Mouse (Mus musculus) erythroblast, embryonic 14.5 days (primary cell): ENCODE measurements around the gene Tuft1. TPM values are rescaled to one million over a fixed set of nuclear protein-coding genes. Genes with fewer than 3 reads are reported as not detected.
"Not testable (repeated sequence)": the region's sequence is repeated elsewhere in the genome, so short reads cannot be mapped to it uniquely, and the experiment has no call there.

ENCODE experiments used
- H3K27me3 ChIP-seq: 2 replicates; pipeline ENCODE4 v1.6.1; 2012; ENCODE audit warnings: inconsistent platforms; ENCODE audit not compliant: control insufficient read depth
- H3K36me3 ChIP-seq: 2 replicates; pipeline ENCODE4 v1.6.1; 2012; ENCODE audit warnings: mild to moderate bottlenecking, inconsistent platforms; ENCODE audit not compliant: control insufficient read depth
- H3K4me1 ChIP-seq: 2 replicates; pipeline ENCODE4 v1.6.1; 2012; ENCODE audit warnings: inconsistent platforms; ENCODE audit not compliant: control insufficient read depth
- H3K4me3 ChIP-seq: replicated peaks from 2 replicates; pipeline ENCODE3; 2012; ENCODE audit warnings: moderate library complexity, mild to moderate bottlenecking, inconsistent platforms
- H3K9me3 ChIP-seq: 2 replicates; pipeline ENCODE4 v1.6.1; 2012; ENCODE audit warnings: low read length, inconsistent platforms, mixed read lengths; ENCODE audit not compliant: control insufficient read depth
- GATA1 ChIP-seq: IDR thresholded peaks from 2 replicates; pipeline ENCODE4 v1.6.1; 2012; ENCODE audit warnings: low read length, inconsistent platforms, mixed read lengths
- TAL1 ChIP-seq: IDR thresholded peaks from 3 replicates; pipeline ENCODE4 v1.6.1; 2012; ENCODE audit warnings: low read length, inconsistent platforms, mixed read lengths
- polyA plus RNA-seq: library from polyadenylated mRNA; stranded (reverse); fragments of >175 nt; gene quantifications from 2 replicates; pipeline ENCODE4 v1.2.3, GENCODE M21; 2012

Tuft1 gene
- 0.30 and 0.68 TPM in 2 replicates for polyA plus RNA-seq

GRCm38 (mm10) chr3:94658740-94659095 is at the start of gene Tuft1:
TSS of gene Tuft1 (minus strand) at chr3:94658872.
- not testable (repeated sequence) for H3K36me3 ChIP-seq, H3K27me3 ChIP-seq, H3K9me3 ChIP-seq
- H3K4me1 ChIP-seq, result peaks cover 26% of the 10 kb centered on the region
- H3K4me3 ChIP-seq, result peak within 1 kb of the TSS; percentile 66

- not testable (repeated sequence) for H3K9me3 ChIP-seq, H3K36me3 ChIP-seq, H3K27me3 ChIP-seq, H3K4me3 ChIP-seq
- peaks cover 29% of the 10 kb centered on the region for H3K4me1 ChIP-seq
These were observed 44.7 kb upstream of the Tuft1 start for GRCm38 (mm10) chr3:94703364-94703763.

GRCm38 (mm10) chr3:94702856-94703255 is 44.2 kb upstream of the Tuft1 start:
- Histone ChIP-seq H3K4me3 (peak overlapping the region; percentile 40), H3K4me1 (peaks cover 29% of the 10 kb centered on the region), H3K36me3 (no peaks in the 10 kb centered on the region), H3K9me3 (no peaks in the 10 kb centered on the region), H3K27me3 (no peaks in the 10 kb centered on the region)
- TF ChIP-seq TAL1 (no peak), GATA1 (no peak)

- not testable (repeated sequence) for H3K36me3 ChIP-seq
- TF ChIP-seq TAL1 (peak; percentile 80), GATA1 (peak; percentile 68)
- H3K4me3 ChIP-seq, result peak overlapping the region; percentile 40
These were observed 43.6 kb upstream of the Tuft1 start for GRCm38 (mm10) chr3:94702163-94702810.

DNA sequence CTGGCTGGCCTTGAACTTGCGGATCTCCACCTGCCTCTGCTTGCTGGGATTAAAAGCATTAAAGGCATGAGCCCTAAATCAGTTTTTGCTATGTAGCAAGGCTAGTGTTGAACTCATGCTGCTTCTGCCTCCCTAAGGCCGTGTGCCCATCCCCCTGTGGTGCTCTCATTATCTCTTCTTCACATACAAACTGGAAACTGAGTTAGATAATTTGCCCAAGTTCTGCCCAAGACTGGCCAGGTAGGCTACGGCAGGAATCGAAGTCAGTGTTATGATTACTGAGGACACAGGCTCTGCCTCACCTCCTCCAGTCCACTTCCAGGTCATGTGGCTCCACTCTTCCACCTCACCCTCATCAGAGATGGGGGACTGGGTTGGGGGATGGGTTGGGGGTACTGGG is 37.6 kb upstream of the Tuft1 start:
- H3K27me3 ChIP-seq, H3K9me3 ChIP-seq, H3K4me3 ChIP-seq, H3K36me3 ChIP-seq: not testable (repeated sequence)
- peaks cover 25% of the 10 kb centered on the region for H3K4me1 ChIP-seq

More at GRCm38 (mm10) chr3:94702163-94702810, 43.6 kb upstream of the Tuft1 start:
- H3K4me1 ChIP-seq, result peaks cover 30% of the 10 kb centered on the region
- not testable (repeated sequence) for H3K27me3 ChIP-seq, H3K9me3 ChIP-seq

DNA sequence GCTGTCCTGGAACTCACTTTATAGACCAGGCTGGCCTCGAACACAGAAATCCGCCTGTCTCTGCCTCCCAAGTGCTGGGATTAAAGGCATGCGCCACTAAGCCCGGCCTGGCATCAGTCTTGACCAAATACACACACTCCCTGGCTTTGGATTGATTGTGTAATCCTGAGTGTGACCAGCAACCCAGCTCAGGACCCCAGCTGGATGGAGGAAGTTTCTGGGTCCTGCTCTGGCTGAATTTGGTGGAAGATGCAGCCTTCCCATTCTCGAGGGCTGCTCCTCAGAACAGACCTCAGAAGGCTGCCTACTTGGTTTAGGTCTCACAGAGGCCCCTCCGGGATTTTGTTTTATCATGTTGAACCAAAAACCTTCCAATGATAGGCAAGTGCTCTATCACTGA is 36.9 kb upstream of the Tuft1 start:
- not testable (repeated sequence) for H3K27me3 ChIP-seq, H3K9me3 ChIP-seq, H3K4me3 ChIP-seq, H3K36me3 ChIP-seq
- peaks cover 25% of the 10 kb centered on the region for H3K4me1 ChIP-seq

DNA sequence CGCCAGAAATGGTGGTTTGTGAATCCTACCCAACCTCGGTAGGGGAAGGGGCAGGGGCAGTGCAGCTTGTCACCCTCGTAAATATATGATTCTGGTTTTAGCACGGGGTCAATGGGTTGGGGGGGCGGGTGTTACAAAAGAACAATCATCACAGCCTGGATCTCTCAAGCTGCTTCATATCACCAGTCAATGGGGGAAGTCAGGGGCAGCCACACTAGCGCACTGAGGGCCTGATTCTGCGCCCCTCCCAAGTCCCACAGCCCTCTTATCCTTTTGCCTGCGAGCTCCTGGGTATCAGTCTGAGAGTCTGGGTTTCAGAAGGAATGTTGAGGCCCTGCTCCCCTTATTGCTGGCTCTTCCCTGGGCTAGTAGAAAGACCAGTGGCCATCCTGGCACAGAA is 35.2 kb upstream of the Tuft1 start:
- H3K27me3 ChIP-seq, H3K36me3 ChIP-seq, H3K4me3 ChIP-seq, H3K9me3 ChIP-seq: not testable (repeated sequence)
- peaks cover 30% of the 10 kb centered on the region for H3K4me1 ChIP-seq

DNA sequence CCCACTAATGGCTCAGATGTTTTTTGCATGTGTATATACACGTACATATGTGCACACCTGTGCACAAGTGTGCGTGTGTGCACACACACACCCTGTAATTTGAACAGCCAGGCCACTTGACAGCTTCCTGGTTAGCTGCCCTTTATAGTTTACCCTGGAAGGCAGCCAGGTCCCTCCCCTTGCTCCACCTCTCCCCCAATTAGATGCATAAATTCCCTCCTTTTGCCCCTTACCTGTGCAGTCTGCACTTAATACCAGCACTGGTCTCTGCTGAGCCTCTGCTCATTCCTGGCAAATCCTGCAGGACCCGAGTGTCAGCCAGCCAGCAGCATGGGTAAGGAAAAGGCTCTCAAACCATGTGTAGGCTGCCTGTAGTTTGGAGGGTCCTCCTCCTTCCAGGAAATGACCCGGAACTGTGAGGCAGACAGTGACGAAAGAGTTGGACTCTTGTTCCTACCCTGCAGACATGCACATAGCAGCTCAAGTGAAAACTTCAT is 34.7 kb upstream of the Tuft1 start, which contains the start of gene Selenbp2:
Gene Selenbp2, plus strand, starts transcription at position 228 of the 497 bp plus-strand sequence.
- peaks cover 30% of the 10 kb centered on the region for H3K4me1 ChIP-seq
- TF ChIP-seq GATA1, result no peak
- TF ChIP-seq TAL1, result no peak
- no peak within 1 kb of the TSS for H3K4me3 ChIP-seq
- H3K9me3 ChIP-seq, result no peaks in the 10 kb centered on the region
- H3K36me3 ChIP-seq, result no peaks in the 10 kb centered on the region
- no peaks in the 10 kb centered on the region for H3K27me3 ChIP-seq

- not testable (repeated sequence) for H3K36me3 ChIP-seq, H3K27me3 ChIP-seq, H3K4me3 ChIP-seq, H3K9me3 ChIP-seq
- H3K4me1 ChIP-seq, result peaks cover 42% of the 10 kb centered on the region
These were observed 33.0 kb upstream of the Tuft1 start for GRCm38 (mm10) chr3:94691694-94692093.

GRCm38 (mm10) chr3:94690616-94691247 is 32.1 kb upstream of the Tuft1 start:
- no peaks in the 10 kb centered on the region for H3K36me3 ChIP-seq
- peaks cover 42% of the 10 kb centered on the region for H3K4me1 ChIP-seq
- no peaks in the 10 kb centered on the region for H3K9me3 ChIP-seq
- H3K27me3 ChIP-seq, result no peaks in the 10 kb centered on the region
- H3K4me3 ChIP-seq, result no peak overlapping the region
- no peak for TF ChIP-seq GATA1
- no peak for TF ChIP-seq TAL1

GRCm38 (mm10) chr3:94690162-94690561 is 31.5 kb upstream of the Tuft1 start:
- H3K4me1 ChIP-seq, result peaks cover 46% of the 10 kb centered on the region
- H3K36me3 ChIP-seq, H3K27me3 ChIP-seq: not testable (repeated sequence)

GRCm38 (mm10) chr3:94689195-94689594 is 30.5 kb upstream of the Tuft1 start:
- H3K4me1 ChIP-seq, result peaks cover 50% of the 10 kb centered on the region
- not testable (repeated sequence) for H3K36me3 ChIP-seq, H3K9me3 ChIP-seq, H3K27me3 ChIP-seq, H3K4me3 ChIP-seq

More at GRCm38 (mm10) chr3:94690162-94690561, 31.5 kb upstream of the Tuft1 start:
- not testable (repeated sequence) for H3K4me3 ChIP-seq, H3K9me3 ChIP-seq

GRCm38 (mm10) chr3:94688698-94689097 is 30.0 kb upstream of the Tuft1 start:
- H3K9me3 ChIP-seq, H3K36me3 ChIP-seq, H3K4me3 ChIP-seq, H3K27me3 ChIP-seq: not testable (repeated sequence)
- peaks cover 54% of the 10 kb centered on the region for H3K4me1 ChIP-seq
